Mouse (Mus musculus) forebrain, embryonic 15.5 days (tissue): ENCODE measurements at regions not wholly inside any gene's neighbourhood (a gene's known extent, or its start where the extent isn't known, plus 50 kb on each side); places are given as distances from the start of the nearest gene placed in this dataset.

Source experiments
- ATAC-seq: fragments of 200-750 bp; cut with Nextera tagmentation; replicated peaks from 2 replicates; pipeline ENCODE4 v1.8.0; 2017; ENCODE audit warnings: mild to moderate bottlenecking, moderate TSS enrichment, moderate library complexity
- H3K27ac ChIP-seq: fragments of 300-500 bp; sonication (generic); replicated peaks from 2 replicates; pipeline ENCODE4 v1.5.1; 2015; ENCODE audit warnings: mild to moderate bottlenecking, inconsistent platforms
- H3K27me3 ChIP-seq: fragments of 300-500 bp; sonication (generic); 2 replicates; pipeline ENCODE4 v1.6.1; 2015; ENCODE audit warnings: inconsistent platforms
- H3K36me3 ChIP-seq: fragments of 300-500 bp; sonication (generic); 2 replicates; pipeline ENCODE4 v1.6.1; 2015; ENCODE audit warnings: mild to moderate bottlenecking, inconsistent platforms
- H3K4me1 ChIP-seq: fragments of 300-500 bp; sonication (generic); 2 replicates; pipeline ENCODE4 v1.6.1; 2015; ENCODE audit warnings: inconsistent platforms
- H3K4me2 ChIP-seq: fragments of 300-500 bp; sonication (generic); replicated peaks from 2 replicates; pipeline ENCODE4 v1.6.1; 2015; ENCODE audit warnings: mild to moderate bottlenecking, inconsistent platforms
- H3K4me3 ChIP-seq: fragments of 300-500 bp; sonication (generic); 2 replicates; pipeline ENCODE4 v1.5.1; 2015; ENCODE audit warnings: mild to moderate bottlenecking, inconsistent platforms
- H3K9ac ChIP-seq: fragments of 300-500 bp; sonication (generic); replicated peaks from 2 replicates; pipeline ENCODE4 v1.6.1; 2015; ENCODE audit warnings: mild to moderate bottlenecking, inconsistent platforms
- H3K9me3 ChIP-seq: fragments of 300-500 bp; sonication (generic); 2 replicates; pipeline ENCODE4 v1.6.1; 2016; ENCODE audit warnings: inconsistent platforms
- WGBS: fragments of 180-500 bp; shearing (Covaris S2); methylation state at CpG from one replicate; pipeline ENCODE4 v1.1.7; 2015; ENCODE audit warnings: mixed read lengths; 5-methylcytosine and 5-hydroxymethylcytosine counted together

DNA sequence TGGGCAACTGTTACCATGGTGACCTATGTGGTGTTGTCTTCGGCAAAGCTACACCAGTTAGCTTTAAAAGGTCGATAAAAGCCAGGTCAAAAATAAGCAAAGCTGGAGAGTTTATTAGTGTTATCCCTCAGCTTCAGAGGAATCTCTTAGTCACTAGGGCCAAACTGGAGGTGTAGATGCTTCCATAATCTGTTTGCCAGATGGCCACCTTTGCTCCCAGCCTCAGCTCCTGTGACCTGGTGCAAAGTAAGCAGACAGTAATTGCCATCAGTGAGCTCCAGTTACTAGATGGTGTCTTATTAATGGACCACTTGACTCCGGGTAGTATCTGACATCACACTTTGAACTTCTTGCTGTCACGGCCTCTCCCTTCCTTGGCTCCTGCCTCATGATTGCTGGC, 245.3 kb downstream of the Gm45692 start:
- H3K27me3 ChIP-seq, result no peaks in the 10 kb centered on the region
- H3K36me3 ChIP-seq, result no peaks in the 10 kb centered on the region
- 72% methylated on average over 4 of the region's 4 CpGs for WGBS
- H3K27ac ChIP-seq, result no peak overlapping the region
- ATAC-seq, result no peak
- no peaks in the 10 kb centered on the region for H3K9me3 ChIP-seq
- no peak overlapping the region for H3K4me2 ChIP-seq
- H3K4me3 ChIP-seq, result no peak overlapping the region
- no peaks in the 10 kb centered on the region for H3K4me1 ChIP-seq
- no peak overlapping the region for H3K9ac ChIP-seq

DNA sequence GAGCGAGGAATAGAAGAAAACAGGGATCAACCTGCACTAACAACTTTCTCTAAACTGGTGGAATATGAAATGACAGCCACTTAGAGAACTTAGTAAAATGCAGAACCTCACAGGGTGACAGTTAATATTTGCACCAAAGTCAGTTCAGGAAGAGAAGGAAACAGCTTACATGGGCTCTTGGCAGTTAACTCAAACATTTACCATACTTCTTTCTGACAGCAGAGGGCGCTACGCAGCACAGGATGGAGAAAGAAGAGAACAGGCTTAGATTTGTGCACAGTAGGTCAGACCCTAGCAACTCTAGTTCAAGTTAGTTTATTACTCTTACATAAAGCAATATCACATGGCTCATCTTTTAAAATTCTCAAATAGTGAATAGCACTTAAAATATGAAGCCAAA, 261.3 kb downstream of the Gm45692 start:
- no peak overlapping the region for H3K4me2 ChIP-seq
- no peak for ATAC-seq
- H3K4me1 ChIP-seq, result peaks cover 16% of the 10 kb centered on the region
- H3K27ac ChIP-seq, result no peak overlapping the region
- H3K4me3 ChIP-seq, result no peak overlapping the region
- H3K36me3 ChIP-seq, result no peaks in the 10 kb centered on the region
- H3K9me3 ChIP-seq, result no peaks in the 10 kb centered on the region
- no peaks in the 10 kb centered on the region for H3K27me3 ChIP-seq
- WGBS, result 34% methylated on average over 3 of the region's 3 CpGs
- no peak overlapping the region for H3K9ac ChIP-seq

DNA sequence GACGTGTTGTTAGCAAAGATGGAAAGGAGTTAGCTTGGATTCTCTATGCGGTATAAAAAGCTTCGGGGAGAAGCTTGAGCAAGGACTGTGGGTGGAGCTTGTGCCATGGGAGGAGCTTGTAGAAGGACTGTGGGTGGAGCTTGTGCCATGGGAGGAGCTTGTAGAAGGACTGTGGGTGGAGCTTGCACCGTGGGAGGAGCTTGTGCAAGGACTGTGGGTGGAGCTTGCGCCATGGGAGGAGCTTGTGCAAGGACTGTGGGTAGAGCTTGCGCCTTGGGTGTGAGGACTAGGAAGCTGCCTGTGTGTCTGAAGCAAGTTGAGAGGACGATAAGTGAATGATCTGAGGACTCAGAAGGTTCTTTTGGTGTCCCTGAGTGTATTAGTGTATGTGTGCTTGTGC, 263.1 kb downstream of the Gm45692 start:
- no peaks in the 10 kb centered on the region for H3K27me3 ChIP-seq
- no peak for ATAC-seq
- no peak overlapping the region for H3K27ac ChIP-seq
- H3K36me3 ChIP-seq, result no peaks in the 10 kb centered on the region
- no peak overlapping the region for H3K9ac ChIP-seq
- H3K4me1 ChIP-seq, result peaks cover 16% of the 10 kb centered on the region
- H3K4me2 ChIP-seq, result no peak overlapping the region
- H3K4me3 ChIP-seq, result no peak overlapping the region
- no peaks in the 10 kb centered on the region for H3K9me3 ChIP-seq
- 89% methylated on average over 7 of the region's 7 CpGs for WGBS

DNA sequence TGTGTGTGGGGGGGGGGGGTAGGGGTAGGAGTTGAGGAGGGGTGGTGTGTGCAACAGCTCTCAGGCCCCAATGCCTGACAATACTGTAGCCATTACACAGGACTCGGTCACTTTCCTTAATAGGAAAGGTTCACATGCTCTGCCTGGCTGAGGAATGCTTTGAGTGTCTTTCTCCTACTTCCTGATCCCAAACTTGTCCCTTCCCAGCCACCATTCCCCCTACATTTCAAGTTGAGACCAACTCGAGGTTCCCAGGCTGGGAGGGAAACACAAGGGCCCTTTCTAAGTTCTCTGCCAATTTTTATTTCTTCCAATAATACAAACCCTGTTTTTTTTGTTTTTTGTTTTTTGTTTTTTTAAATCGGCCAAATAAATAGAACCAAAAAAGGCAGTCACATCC, 264.6 kb downstream of the Gm45692 start:
- no peak overlapping the region for H3K4me2 ChIP-seq
- no peaks in the 10 kb centered on the region for H3K36me3 ChIP-seq
- WGBS, result 59% methylated on average over 3 of the region's 3 CpGs
- no peak overlapping the region for H3K9ac ChIP-seq
- ATAC-seq, result no peak
- peaks cover 16% of the 10 kb centered on the region for H3K4me1 ChIP-seq
- H3K27me3 ChIP-seq, result no peaks in the 10 kb centered on the region
- no peak overlapping the region for H3K4me3 ChIP-seq
- H3K27ac ChIP-seq, result no peak overlapping the region
- no peaks in the 10 kb centered on the region for H3K9me3 ChIP-seq

DNA sequence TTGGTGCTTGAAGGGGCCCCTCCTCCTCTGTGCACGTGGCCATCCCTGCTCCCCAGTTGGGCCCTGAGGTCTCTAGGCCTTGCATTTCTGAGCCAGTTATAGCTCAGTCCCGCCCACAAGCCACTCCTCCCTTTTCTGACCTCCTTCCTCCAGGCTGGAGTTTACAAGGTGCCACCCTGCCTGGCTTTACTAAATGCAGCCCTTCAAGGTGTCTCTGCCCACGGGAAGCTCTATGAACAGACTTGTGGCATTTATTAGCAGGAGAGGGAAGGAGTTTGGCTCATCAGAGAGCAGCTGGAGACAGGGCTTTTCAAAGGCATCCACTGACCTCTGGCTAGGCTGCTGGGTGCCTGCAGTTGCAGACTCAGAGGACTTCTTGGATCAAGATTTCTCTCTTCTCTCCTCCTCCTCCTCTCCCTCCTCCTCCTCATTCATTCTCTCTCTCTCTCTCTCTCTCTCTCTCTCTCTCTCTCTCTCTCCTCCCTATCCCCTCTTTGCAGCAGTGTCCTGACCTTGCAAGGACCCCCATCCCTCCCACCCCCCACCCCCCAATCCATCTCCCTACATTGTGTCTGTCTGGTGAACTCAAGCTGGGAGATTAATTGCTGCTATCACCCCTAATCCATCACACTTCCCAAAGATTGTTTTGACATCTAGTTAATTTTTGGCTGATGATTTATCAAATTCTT, 265.1 kb downstream of the Gm45692 start:
- 7% methylated on average over 3 of the region's 3 CpGs for WGBS
- no peaks in the 10 kb centered on the region for H3K36me3 ChIP-seq
- ATAC-seq, result no peak
- no peak overlapping the region for H3K4me3 ChIP-seq
- no peak overlapping the region for H3K9ac ChIP-seq
- no peak overlapping the region for H3K27ac ChIP-seq
- H3K4me1 ChIP-seq, result peaks cover 16% of the 10 kb centered on the region
- no peaks in the 10 kb centered on the region for H3K9me3 ChIP-seq
- no peak overlapping the region for H3K4me2 ChIP-seq
- no peaks in the 10 kb centered on the region for H3K27me3 ChIP-seq

DNA sequence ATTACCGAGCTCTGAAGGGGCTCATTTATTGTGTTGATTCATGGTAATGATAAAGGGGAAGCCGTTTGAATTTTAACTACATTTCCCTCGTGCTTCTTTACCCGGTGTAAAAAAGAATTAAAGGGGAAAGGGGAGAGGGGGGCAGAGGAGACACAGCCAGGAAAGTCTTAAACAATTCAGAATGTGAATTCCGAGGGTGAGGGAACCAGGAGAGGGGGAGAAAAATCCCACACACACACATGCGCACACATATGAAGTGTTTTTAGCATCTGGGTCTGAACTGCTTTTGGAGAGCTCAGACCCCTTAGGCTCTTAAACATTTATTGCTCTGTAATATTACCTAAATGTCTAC, 265.6 kb downstream of the Gm45692 start:
- Histone ChIP-seq H3K4me1 (peaks cover 16% of the 10 kb centered on the region), H3K9me3 (no peaks in the 10 kb centered on the region), H3K27me3 (no peaks in the 10 kb centered on the region), H3K36me3 (no peaks in the 10 kb centered on the region), H3K9ac (no peak overlapping the region), H3K27ac (no peak overlapping the region), H3K4me2 (no peak overlapping the region), H3K4me3 (no peak overlapping the region)
- ATAC-seq, result no peak
- WGBS, result 14% methylated on average over 6 of the region's 6 CpGs

DNA sequence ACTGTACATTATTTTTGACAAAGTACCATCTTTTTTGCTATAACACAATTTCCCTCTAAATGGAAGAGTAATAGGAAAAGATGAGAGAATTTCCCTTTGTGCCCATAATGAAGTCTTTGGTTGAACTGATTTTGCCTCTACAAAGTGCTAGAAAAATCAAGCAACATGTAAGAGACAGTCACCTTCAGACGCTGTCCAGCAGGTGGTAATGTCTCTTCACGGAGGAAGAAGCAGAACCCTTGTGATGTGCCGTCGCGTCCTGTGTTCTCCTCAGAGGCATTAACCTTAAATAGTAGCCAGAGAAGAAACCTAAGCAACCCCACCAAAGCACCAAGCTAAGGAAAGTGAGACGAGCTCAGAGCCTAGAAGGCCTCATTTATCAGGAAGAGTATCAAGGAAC, 275.7 kb downstream of the Gm45692 start:
- Histone ChIP-seq H3K9me3 (peaks cover 5% of the 10 kb centered on the region; the same call in 1 of the 2 replicates), H3K4me2 (no peak overlapping the region), H3K9ac (no peak overlapping the region), H3K36me3 (no peaks in the 10 kb centered on the region), H3K4me3 (no peak overlapping the region), H3K27me3 (no peaks in the 10 kb centered on the region), H3K27ac (no peak overlapping the region), H3K4me1 (no peaks in the 10 kb centered on the region)
- no peak for ATAC-seq
- 92% methylated on average over 6 of the region's 6 CpGs for WGBS

DNA sequence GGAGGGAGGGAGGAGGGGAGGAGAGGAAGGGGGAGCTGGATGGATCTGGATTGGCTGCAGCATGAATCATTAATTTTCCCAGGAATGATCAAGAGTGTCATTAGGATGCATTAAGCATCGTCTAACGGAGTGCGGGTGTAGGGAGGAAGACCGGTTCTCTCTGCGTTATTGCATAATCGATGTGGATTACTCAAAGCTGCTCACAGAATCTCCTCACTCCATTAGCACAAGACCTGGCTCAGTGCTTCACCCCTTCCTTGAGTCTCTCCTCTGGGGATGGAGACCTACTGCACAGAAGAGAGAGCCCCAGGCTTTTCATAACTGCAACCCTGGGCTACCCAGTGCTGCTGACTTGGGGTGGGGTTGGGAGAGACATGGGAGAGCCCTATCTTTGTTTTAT, 300.7 kb downstream of the Gm45692 start:
- no peaks in the 10 kb centered on the region for H3K4me1 ChIP-seq
- H3K4me2 ChIP-seq, result no peak overlapping the region
- H3K9ac ChIP-seq, result no peak overlapping the region
- no peaks in the 10 kb centered on the region for H3K36me3 ChIP-seq
- no peak overlapping the region for H3K4me3 ChIP-seq
- no peaks in the 10 kb centered on the region for H3K9me3 ChIP-seq
- H3K27me3 ChIP-seq, result no peaks in the 10 kb centered on the region
- no peak for ATAC-seq
- WGBS, result 68% methylated on average over 6 of the region's 6 CpGs
- H3K27ac ChIP-seq, result no peak overlapping the region

DNA sequence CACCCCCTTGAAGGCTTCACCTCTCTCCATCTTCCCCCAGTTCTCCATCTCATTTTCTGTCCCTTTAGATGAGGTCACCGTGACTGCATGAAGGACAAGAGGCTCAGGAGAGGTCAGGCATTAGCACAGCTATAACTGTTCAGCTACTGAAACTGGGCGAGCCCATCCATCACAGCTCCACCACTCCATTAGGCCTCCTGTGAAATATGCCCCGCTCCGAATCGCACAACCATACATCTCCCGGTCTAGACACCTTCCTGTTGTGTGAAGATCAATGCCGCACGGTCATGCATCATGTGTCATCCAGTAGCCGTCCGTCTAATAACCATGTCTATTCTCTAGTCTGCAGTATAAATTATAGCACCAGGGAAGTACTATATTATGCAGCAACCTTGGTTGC, 301.2 kb downstream of the Gm45692 start:
- Histone ChIP-seq H3K36me3 (no peaks in the 10 kb centered on the region), H3K27me3 (no peaks in the 10 kb centered on the region), H3K4me1 (no peaks in the 10 kb centered on the region), H3K9me3 (no peaks in the 10 kb centered on the region), H3K27ac (no peak overlapping the region), H3K4me2 (no peak overlapping the region), H3K4me3 (no peak overlapping the region), H3K9ac (no peak overlapping the region)
- WGBS, result 92% methylated on average over 10 of the region's 10 CpGs
- ATAC-seq, result no peak

DNA sequence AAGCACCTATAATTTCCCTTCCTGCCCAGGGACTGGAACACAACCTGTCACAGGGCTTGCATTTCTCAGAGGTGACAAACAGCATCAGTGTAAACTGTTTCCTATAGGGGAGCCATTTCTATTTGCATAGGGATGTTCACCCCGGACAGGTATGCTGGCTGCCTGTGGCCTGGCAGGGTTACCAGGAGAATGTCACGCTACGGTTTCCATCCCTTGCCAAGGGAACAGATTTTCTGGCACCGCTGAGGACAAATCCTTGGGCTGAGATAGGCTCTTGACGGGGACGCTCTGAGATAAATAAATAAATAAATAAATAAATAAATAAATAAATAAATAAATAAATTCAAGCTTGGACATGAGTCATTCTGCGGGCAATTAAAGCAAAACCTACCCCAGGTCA, 308.0 kb downstream of the Gm45692 start:
- H3K4me2 ChIP-seq, result no peak overlapping the region
- H3K4me1 ChIP-seq, result no peaks in the 10 kb centered on the region
- no peak overlapping the region for H3K9ac ChIP-seq
- H3K36me3 ChIP-seq, result no peaks in the 10 kb centered on the region
- WGBS, result 92% methylated on average over 7 of the region's 7 CpGs
- no peaks in the 10 kb centered on the region for H3K9me3 ChIP-seq
- no peak overlapping the region for H3K4me3 ChIP-seq
- H3K27me3 ChIP-seq, result no peaks in the 10 kb centered on the region
- no peak overlapping the region for H3K27ac ChIP-seq
- ATAC-seq, result no peak

DNA sequence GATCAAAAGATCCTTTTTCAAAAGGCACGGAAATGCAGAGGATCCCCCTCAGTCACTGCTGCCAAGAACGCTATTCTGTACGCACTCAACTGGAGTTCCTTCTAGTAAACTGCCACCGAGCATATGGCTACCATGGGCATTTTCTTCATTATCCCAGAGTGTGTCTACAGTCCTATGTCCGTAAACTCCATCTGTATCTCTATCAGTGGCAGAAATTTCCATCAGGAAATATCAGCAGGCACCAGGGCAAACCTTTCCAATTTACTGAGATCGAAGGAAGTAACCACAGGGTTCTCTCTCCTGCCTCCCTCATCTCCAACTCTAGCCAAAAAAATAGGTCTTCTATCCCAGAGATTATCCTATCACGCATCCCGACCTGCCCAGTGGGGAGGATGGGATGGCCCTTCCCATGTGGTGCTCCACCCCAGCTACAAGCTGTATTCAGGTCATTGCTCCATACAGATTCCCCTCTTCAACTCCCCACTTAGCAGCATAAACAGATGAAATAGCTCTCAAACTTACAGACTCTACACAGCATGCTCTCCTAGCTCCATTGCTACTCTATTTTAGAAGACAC, 310.5 kb downstream of the Gm45692 start:
- no peaks in the 10 kb centered on the region for H3K36me3 ChIP-seq
- WGBS, result 77% methylated on average over 8 of the region's 8 CpGs
- ATAC-seq, result no peak

DNA sequence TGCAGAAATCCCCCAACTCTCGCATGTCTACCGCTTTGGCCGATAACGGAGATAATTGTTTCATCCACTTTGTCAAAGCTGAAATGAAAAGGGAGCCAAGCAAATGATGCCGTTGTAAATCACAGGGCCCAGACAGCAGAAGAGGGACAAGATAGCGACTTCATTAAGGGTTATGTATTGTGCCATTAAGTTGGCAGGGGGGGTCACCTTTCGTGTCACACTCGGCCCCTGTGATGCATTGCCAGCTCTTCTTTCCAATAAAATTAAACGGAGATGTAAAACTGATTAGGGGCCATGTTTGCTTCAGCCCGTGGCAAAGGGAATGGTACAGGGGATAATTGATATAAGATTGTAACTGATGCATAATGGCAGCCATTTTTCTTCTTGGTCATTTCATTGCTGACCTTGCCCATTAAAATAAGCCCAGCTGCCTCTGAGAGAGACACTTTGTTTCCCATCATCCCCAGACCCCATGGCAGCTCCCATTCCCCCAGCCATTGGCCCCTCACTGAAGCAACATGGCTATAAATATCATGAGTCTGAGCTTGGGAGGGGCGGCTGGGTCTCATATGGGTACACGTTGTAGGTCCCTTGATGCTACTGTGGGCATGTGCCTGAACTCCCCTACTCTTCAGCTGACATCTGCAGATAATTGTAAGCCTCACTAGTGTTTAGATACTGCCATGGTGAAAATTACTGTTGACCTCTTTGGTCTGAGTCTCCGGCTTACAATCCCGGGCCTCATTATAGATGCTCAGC, 313.0 kb downstream of the Gm45692 start:
- no peak for ATAC-seq
- Histone ChIP-seq H3K9me3 (no peaks in the 10 kb centered on the region), H3K4me1 (no peaks in the 10 kb centered on the region), H3K4me3 (no peak overlapping the region), H3K27ac (no peak overlapping the region), H3K36me3 (no peaks in the 10 kb centered on the region), H3K27me3 (no peaks in the 10 kb centered on the region), H3K9ac (no peak overlapping the region), H3K4me2 (no peak overlapping the region)
- WGBS, result 88% methylated on average over 14 of the region's 14 CpGs

More for the DNA sequence above, 310.5 kb downstream of the Gm45692 start:
- no peak overlapping the region for H3K4me2 ChIP-seq
- H3K4me1 ChIP-seq, result no peaks in the 10 kb centered on the region
- H3K27ac ChIP-seq, result no peak overlapping the region
- no peak overlapping the region for H3K4me3 ChIP-seq
- H3K9me3 ChIP-seq, result no peaks in the 10 kb centered on the region
- no peaks in the 10 kb centered on the region for H3K27me3 ChIP-seq
- no peak overlapping the region for H3K9ac ChIP-seq
